Mouse (Mus musculus): ENCODE measurements around the gene Rnf181.

- TF ChIP-seq CTCF (IDR thresholded peaks at IDR 0.05; ENCODE audit: low read depth) (no peak), EP300 (IDR thresholded peaks at IDR 0.05; ENCODE audit: low read depth) (no peak)
These were observed 16.5 kb upstream of the Rnf181 start for GRCm38 (mm10) chr6:72383142-72383820.
